Mouse (Mus musculus) thymus, adult 2 months (tissue): ENCODE measurements at regions not wholly inside any gene's neighbourhood (a gene's known extent, or its start where the extent isn't known, plus 50 kb on each side); places are given as distances from the start of the nearest gene placed in this dataset.

ENCODE experiments used
- CTCF ChIP-seq: fragments of 200-500 bp; IDR thresholded peaks from 2 replicates; pipeline ENCODE4 v1.5.1; 2012; ENCODE audit warnings: mild to moderate bottlenecking, control low read depth, low read length, moderate library complexity, borderline replicate concordance; ENCODE audit not compliant: control insufficient read depth, poor library complexity, insufficient read depth; ENCODE audit errors: extremely low read depth
- POLR2A ChIP-seq: fragments of 200-500 bp; IDR thresholded peaks from 2 replicates; pipeline ENCODE4 v1.6.1; 2012; ENCODE audit warnings: mild to moderate bottlenecking, low read length, control low read depth, moderate library complexity; ENCODE audit not compliant: control insufficient read depth, poor library complexity, insufficient read depth; ENCODE audit errors: extremely low read depth

DNA sequence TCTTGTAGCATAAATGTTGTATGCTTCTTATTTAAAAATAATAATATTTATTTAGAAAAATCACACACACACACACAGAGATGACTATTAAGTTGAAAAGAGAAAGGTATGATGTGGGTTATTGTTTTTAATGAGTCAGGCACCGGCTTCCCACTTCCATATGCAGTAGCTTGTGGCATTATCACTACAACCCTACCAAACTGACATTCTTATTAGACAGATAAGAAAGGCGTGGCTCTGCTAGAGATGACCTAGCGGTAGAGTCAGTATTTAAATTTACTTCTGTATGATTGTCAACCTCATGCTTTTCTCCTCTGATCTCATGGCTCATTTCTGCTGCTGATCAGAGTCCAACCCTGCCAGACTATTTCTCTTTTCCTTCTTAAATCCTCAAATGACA lies 260.9 kb downstream of the Icos start:
- no peak for TF ChIP-seq CTCF
- no peak for TF ChIP-seq POLR2A
